Mouse (Mus musculus) embryonic facial prominence, embryonic 11.5 days (tissue): Measurements from ENCODE around the gene Man2b1. TPM values are rescaled to one million over a fixed set of nuclear protein-coding genes. Genes with fewer than 3 reads are reported as not detected.
"Not testable (repeated sequence)": the region's sequence is repeated elsewhere in the genome, so short reads cannot be mapped to it uniquely, and the experiment has no call there.

ENCODE experiments used
- ATAC-seq: fragments of 200-750 bp; cut with Nextera tagmentation; replicated peaks from 2 replicates; pipeline ENCODE4 v1.8.0; 2017; ENCODE audit warnings: low read depth; ENCODE audit not compliant: insufficient number of reproducible peaks, low FRiP score, low TSS enrichment
- DNase-seq: peaks from one replicate; pipeline ENCODE4 v3.0.0-alpha.2; 2015; ENCODE audit warnings: low spot score
- H3K27ac ChIP-seq: fragments of 300-500 bp; sonication (generic); replicated peaks from 2 replicates; pipeline ENCODE4 v1.5.1; 2014; ENCODE audit warnings: mild to moderate bottlenecking, low read depth, low read length, control low read depth
- H3K27me3 ChIP-seq: fragments of 300-500 bp; sonication (generic); 2 replicates; pipeline ENCODE4 v1.6.1; 2014; ENCODE audit warnings: mild to moderate bottlenecking, low read length, moderate library complexity, mixed read lengths; ENCODE audit not compliant: control insufficient read depth, insufficient read depth
- H3K36me3 ChIP-seq: fragments of 300-500 bp; sonication (generic); replicated peaks from 2 replicates; pipeline ENCODE4 v1.6.1; 2014; ENCODE audit warnings: low read depth, mild to moderate bottlenecking, low read length, moderate library complexity, mixed read lengths; ENCODE audit not compliant: control insufficient read depth, insufficient read depth
- H3K4me1 ChIP-seq: fragments of 300-500 bp; sonication (generic); 2 replicates; pipeline ENCODE4 v1.6.1; 2014; ENCODE audit warnings: low read length, mixed read lengths; ENCODE audit not compliant: control insufficient read depth, insufficient read depth
- H3K4me2 ChIP-seq: fragments of 300-500 bp; sonication (generic); 2 replicates; pipeline ENCODE4 v1.6.1; 2014; ENCODE audit warnings: low read depth, mild to moderate bottlenecking, control low read depth, low read length, moderate library complexity
- H3K4me3 ChIP-seq: fragments of 300-500 bp; sonication (generic); 2 replicates; pipeline ENCODE4 v1.5.1; 2014; ENCODE audit warnings: low read depth, low read length, control low read depth
- H3K9ac ChIP-seq: fragments of 300-500 bp; sonication (generic); replicated peaks from 2 replicates; pipeline ENCODE4 v1.6.1; 2014; ENCODE audit warnings: mild to moderate bottlenecking, control low read depth, low read length
- H3K9me3 ChIP-seq: fragments of 300-500 bp; sonication (generic); replicated peaks from 2 replicates; pipeline ENCODE4 v1.6.1; 2016; ENCODE audit warnings: mild to moderate bottlenecking, low read length, inconsistent platforms, mixed read lengths; ENCODE audit not compliant: control insufficient read depth
- WGBS: fragments of 180-500 bp; shearing (Covaris S2); extraction: QIAGEN DNeasy Blood & Tissue Kit; methylation state at CpG from one replicate; pipeline ENCODE4 v1.1.7; 2014; 5-methylcytosine and 5-hydroxymethylcytosine counted together
- polyA plus RNA-seq: library from polyadenylated mRNA; unstranded; fragments of >200 nt; fragmentation: Nextera tagmentation; extraction: Ambion mirVana; gene quantifications from 2 replicates; pipeline ENCODE4 v1.2.1, GENCODE M21; 2014

The Man2b1 gene
- polyA plus RNA-seq, 1 experiment from 2014 or later = 19.5 TPM

GRCm38 (mm10) chr8:85076993-85077392 is 6.1 kb upstream of the Man2b1 start:
- Histone ChIP-seq H3K4me2 (no peak overlapping the region), H3K9ac (no peak overlapping the region), H3K9me3 (no peaks in the 10 kb centered on the region), H3K4me3 (no peak overlapping the region), H3K27ac (no peak overlapping the region), H3K27me3 (no peaks in the 10 kb centered on the region), H3K36me3 (no peaks in the 10 kb centered on the region; the same call in 1 of the 2 replicates), H3K4me1 (no peaks in the 10 kb centered on the region)
- 0% methylated on average over 2 of the region's 2 CpGs for WGBS
- ATAC-seq (no peak), DNase-seq (peak; percentile 91)

GRCm38 (mm10) chr8:85080214-85080531 is 2.9 kb upstream of the Man2b1 start:
- WGBS = under 1% methylated on average over 25 of the region's 25 CpGs
- ATAC-seq (no peak), DNase-seq (no peak)

GRCm38 (mm10) chr8:85080532-85081215 is 2.4 kb upstream of the Man2b1 start, which contains the start of gene Wdr83os:
Wdr83os (plus strand) TSS chr8:85080740.
- H3K36me3 ChIP-seq = no peaks in the 10 kb centered on the region; the same call in 1 of the 2 replicates
- ATAC-seq (no peak), DNase-seq (peak; percentile 79)
- H3K4me3 ChIP-seq = peak within 1 kb of the TSS; percentile 90
- H3K27ac ChIP-seq = no peak within 1 kb of the TSS
- H3K4me1 ChIP-seq = no peaks in the 10 kb centered on the region; the same call in 1 of the 2 replicates
- no peaks in the 10 kb centered on the region for H3K27me3 ChIP-seq
- no peaks in the 10 kb centered on the region for H3K9me3 ChIP-seq
- WGBS = under 1% methylated on average over 30 of the region's 30 CpGs
- H3K4me2 ChIP-seq = peak within 1 kb of the TSS; percentile 85
- peak within 1 kb of the TSS; percentile 89 for H3K9ac ChIP-seq

More at GRCm38 (mm10) chr8:85080214-85080531, 2.9 kb upstream of the Man2b1 start:
- H3K27ac ChIP-seq = no peak overlapping the region
- H3K4me1 ChIP-seq = no peaks in the 10 kb centered on the region; the same call in 1 of the 2 replicates
- peak overlapping the region; percentile 89 for H3K9ac ChIP-seq
- peak overlapping the region; percentile 90 for H3K4me3 ChIP-seq
- no peaks in the 10 kb centered on the region; the same call in 1 of the 2 replicates for H3K36me3 ChIP-seq
- H3K27me3 ChIP-seq = no peaks in the 10 kb centered on the region
- peak overlapping the region; percentile 85 for H3K4me2 ChIP-seq
- no peaks in the 10 kb centered on the region for H3K9me3 ChIP-seq

- H3K27me3 ChIP-seq = no peaks in the 10 kb centered on the region
- H3K9ac ChIP-seq = peak within 1 kb of the TSS; percentile 89
- H3K27ac ChIP-seq = no peak within 1 kb of the TSS
- H3K4me1 ChIP-seq = no peaks in the 10 kb centered on the region; the same call in 1 of the 2 replicates
- under 1% methylated on average over 9 of the region's 9 CpGs for WGBS
- DNase-seq (peak; percentile 65), ATAC-seq (peak; percentile 40)
- H3K36me3 ChIP-seq = no peaks in the 10 kb centered on the region
- no peaks in the 10 kb centered on the region for H3K9me3 ChIP-seq
- peak within 1 kb of the TSS; percentile 90 for H3K4me3 ChIP-seq
- H3K4me2 ChIP-seq = peak within 1 kb of the TSS; percentile 85
Measured at GRCm38 (mm10) chr8:85081216-85081555, 1.9 kb upstream of the Man2b1 start, which contains the start of gene Wdr83. Wdr83 (minus strand) TSS chr8:85081306.

GRCm38 (mm10) chr8:85082169-85082568 is 901 bp upstream of the Man2b1 start:
- ATAC-seq, H3K27ac ChIP-seq, H3K4me3 ChIP-seq, H3K4me2 ChIP-seq, H3K9me3 ChIP-seq, H3K36me3 ChIP-seq, H3K9ac ChIP-seq, H3K4me1 ChIP-seq, DNase-seq, H3K27me3 ChIP-seq: not testable (repeated sequence)
- WGBS = 93% methylated on average over 4 of the region's 4 CpGs

- Histone ChIP-seq H3K9me3 (no peaks in the 10 kb centered on the region), H3K27me3 (no peaks in the 10 kb centered on the region), H3K27ac (no peak overlapping the region), H3K4me3 (no peak overlapping the region), H3K4me2 (no peak overlapping the region), H3K9ac (no peak overlapping the region), H3K4me1 (no peaks in the 10 kb centered on the region; the same call in 1 of the 2 replicates), H3K36me3 (peaks cover 2% of the 10 kb centered on the region; the same call in 1 of the 2 replicates)
- no peak for ATAC-seq
- WGBS = 96% methylated on average over 8 of the region's 8 CpGs
- no peak for DNase-seq
Measured at GRCm38 (mm10) chr8:85084633-85085032, 1.6 kb downstream of the Man2b1 start.

GRCm38 (mm10) chr8:85086238-85086637 is 3.2 kb downstream of the Man2b1 start:
- peaks cover 2% of the 10 kb centered on the region; the same call in 1 of the 2 replicates for H3K36me3 ChIP-seq

GRCm38 (mm10) chr8:85088771-85089170 is 5.7 kb downstream of the Man2b1 start:
- Histone ChIP-seq H3K27me3 (no peaks in the 10 kb centered on the region), H3K4me2 (no peak overlapping the region), H3K9me3 (no peaks in the 10 kb centered on the region), H3K9ac (no peak overlapping the region), H3K4me3 (no peak overlapping the region), H3K36me3 (peaks cover 2% of the 10 kb centered on the region; the same call in 1 of the 2 replicates), H3K27ac (no peak overlapping the region), H3K4me1 (no peaks in the 10 kb centered on the region; the same call in 1 of the 2 replicates)
- 78% methylated on average over 2 of the region's 2 CpGs for WGBS
- DNase-seq (no peak), ATAC-seq (no peak)

More at GRCm38 (mm10) chr8:85086238-85086637, 3.2 kb downstream of the Man2b1 start:
- no peak overlapping the region for H3K4me3 ChIP-seq
- no peak for DNase-seq
- ATAC-seq = no peak
- WGBS = 79% methylated on average over 3 of the region's 3 CpGs
- H3K9me3 ChIP-seq = no peaks in the 10 kb centered on the region
- no peaks in the 10 kb centered on the region; the same call in 1 of the 2 replicates for H3K4me1 ChIP-seq
- no peaks in the 10 kb centered on the region for H3K27me3 ChIP-seq
- no peak overlapping the region for H3K9ac ChIP-seq
- no peak overlapping the region for H3K27ac ChIP-seq
- no peak overlapping the region for H3K4me2 ChIP-seq
